Mouse (Mus musculus): ENCODE results near the gene Gtf3c5. TPM values are rescaled to one million over a fixed set of nuclear protein-coding genes. Genes with fewer than 3 reads are reported as not detected.

Gtf3c5 gene
- polyA plus RNA-seq, 1 experiment from 2014 or later, result 49.2 TPM

DNA sequence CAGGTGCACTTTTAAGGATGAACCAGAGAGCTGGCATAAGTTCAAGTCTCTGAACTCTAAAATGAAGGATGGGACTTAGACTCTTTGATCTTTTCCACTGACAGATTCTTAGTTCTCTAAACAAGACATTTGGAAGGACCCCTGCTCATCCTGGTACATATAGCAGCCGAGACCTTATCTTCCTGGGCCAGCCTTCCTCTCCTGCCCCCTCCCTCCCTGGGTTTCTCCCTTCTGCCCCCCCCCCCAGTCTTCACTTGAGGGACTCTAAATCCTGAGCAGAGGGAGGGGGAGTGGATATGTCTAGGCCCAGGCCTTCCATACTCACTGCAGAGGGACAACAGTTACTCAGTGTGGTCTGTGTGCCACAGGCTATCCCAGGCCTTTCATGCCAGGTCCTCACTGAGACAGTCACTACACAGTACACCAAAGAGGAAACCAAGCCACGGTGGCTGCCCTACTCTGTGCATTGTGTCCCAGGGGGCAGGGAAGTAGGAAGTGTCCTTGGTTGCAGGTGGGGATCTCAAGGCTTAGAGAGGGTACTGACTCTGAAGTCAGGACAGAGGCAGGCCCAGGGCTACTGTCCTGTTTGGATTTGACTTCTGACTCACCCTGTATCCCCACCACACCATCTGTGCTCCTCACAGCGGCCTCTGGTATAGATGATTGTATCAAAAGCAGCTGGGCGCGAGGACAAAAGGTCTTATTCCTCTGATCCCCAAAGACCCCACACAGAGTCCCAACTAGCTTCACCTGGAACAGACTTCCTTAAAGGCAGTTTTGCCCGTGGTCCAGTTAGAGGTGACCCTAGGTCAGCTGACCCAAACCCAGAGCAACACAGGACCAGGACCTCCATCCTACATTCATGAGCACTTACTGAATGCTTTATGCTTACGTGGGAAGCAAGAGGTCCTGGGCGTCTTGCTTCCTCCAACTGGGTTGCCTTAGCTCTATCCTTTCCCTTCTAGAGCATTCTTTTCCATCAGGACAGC is 34.2 kb upstream of the Gtf3c5 start:
- 80% methylated on average over 8 of the region's 8 CpGs for WGBS
- Histone ChIP-seq H3K9ac (no peak overlapping the region), H3K27ac (no peak overlapping the region), H3K36me3 (replicated peaks) (no peaks in the 10 kb centered on the region), H3K4me1 (no peaks in the 10 kb centered on the region), H3K4me2 (no peak overlapping the region), H3K4me3 (no peak overlapping the region), H3K27me3 (replicated peaks) (peaks cover 15% of the 10 kb centered on the region), H3K9me3 (no peaks in the 10 kb centered on the region)
- no peak for ATAC-seq (replicated peaks)

DNA sequence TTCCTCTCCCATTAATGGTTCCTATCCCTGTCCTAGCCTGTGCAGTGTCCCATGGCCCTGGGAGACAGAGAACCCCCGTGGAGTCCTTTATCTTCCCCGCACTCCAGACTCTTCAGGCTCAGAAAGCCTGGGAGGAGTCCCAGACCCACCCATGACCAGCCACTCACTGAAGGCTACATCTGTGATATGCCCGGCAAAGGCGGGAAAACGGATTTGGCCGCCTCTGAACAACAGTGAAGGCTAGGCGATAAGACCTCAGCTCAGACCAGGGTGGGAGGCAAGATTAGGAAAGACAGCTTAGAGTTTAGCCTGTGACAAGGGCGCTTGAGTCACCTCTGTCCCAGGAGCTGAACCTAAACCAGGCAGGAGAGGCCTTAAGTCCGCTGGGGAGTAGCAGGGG is 33.3 kb upstream of the Gtf3c5 start:
- H3K27me3 ChIP-seq (replicated peaks), result peaks cover 13% of the 10 kb centered on the region
- H3K9me3 ChIP-seq, result no peaks in the 10 kb centered on the region
- no peaks in the 10 kb centered on the region for H3K36me3 ChIP-seq (replicated peaks)
- H3K9ac ChIP-seq, result no peak overlapping the region
- H3K4me3 ChIP-seq, result no peak overlapping the region
- no peak for ATAC-seq (replicated peaks)
- no peak overlapping the region for H3K4me2 ChIP-seq
- 78% methylated on average over 9 of the region's 9 CpGs for WGBS
- no peaks in the 10 kb centered on the region for H3K4me1 ChIP-seq
- H3K27ac ChIP-seq, result no peak overlapping the region

- Histone ChIP-seq H3K4me2 (no peak overlapping the region), H3K27me3 (replicated peaks) (peaks cover 8% of the 10 kb centered on the region), H3K4me1 (no peaks in the 10 kb centered on the region), H3K9me3 (no peaks in the 10 kb centered on the region), H3K36me3 (replicated peaks) (no peaks in the 10 kb centered on the region), H3K9ac (no peak overlapping the region), H3K27ac (no peak overlapping the region), H3K4me3 (no peak overlapping the region)
- ATAC-seq (replicated peaks), result no peak
- 32% methylated on average over 5 of the region's 5 CpGs for WGBS
Observed at GRCm38 (mm10) chr2:28616358-28616757, 32.8 kb upstream of the Gtf3c5 start.

- H3K4me2 ChIP-seq, result no peak overlapping the region
- 90% methylated on average over 10 of the region's 10 CpGs for WGBS
- no peak overlapping the region for H3K9ac ChIP-seq
- H3K9me3 ChIP-seq, result no peaks in the 10 kb centered on the region
- H3K4me1 ChIP-seq, result no peaks in the 10 kb centered on the region
- H3K4me3 ChIP-seq, result no peak overlapping the region
- no peak overlapping the region for H3K27ac ChIP-seq
- no peak for ATAC-seq (replicated peaks)
- H3K27me3 ChIP-seq (replicated peaks), result no peaks in the 10 kb centered on the region
- no peaks in the 10 kb centered on the region for H3K36me3 ChIP-seq (replicated peaks)
Observed at GRCm38 (mm10) chr2:28613599-28613998, 30.0 kb upstream of the Gtf3c5 start.

DNA sequence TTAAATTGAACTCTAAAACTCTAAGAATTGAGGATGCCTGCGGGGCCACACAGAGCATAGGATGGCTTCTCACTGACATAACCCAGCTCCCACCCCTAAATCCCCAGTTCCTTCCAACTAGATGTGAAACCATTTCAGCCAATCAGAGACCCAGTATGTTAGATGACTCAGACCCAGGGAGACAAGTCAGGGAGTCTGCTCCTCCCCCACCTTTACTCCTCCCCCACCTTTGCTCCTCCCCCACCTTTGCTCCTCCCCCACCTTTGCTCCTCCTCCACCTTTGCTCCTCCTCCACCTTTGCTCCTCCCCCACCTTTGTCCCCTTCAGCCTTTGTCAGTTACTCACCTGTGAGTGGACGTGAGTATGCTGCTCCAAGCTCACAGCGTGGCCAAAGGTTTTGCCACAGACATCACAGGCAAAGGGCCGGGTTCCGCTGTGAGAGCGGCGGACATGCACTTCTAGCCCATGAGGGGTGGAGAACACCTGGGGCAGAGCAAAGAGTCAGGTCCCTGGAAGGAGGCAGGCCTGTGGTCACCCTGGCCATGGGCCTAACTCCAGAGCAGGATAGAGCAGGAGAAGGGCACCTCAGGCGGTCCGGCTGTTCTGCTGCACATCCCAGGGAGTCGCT is 29.0 kb upstream of the Gtf3c5 start:
- H3K27ac ChIP-seq, result no peak overlapping the region
- no peak overlapping the region for H3K9ac ChIP-seq
- no peak for ATAC-seq (replicated peaks)
- H3K9me3 ChIP-seq, result no peaks in the 10 kb centered on the region
- H3K4me2 ChIP-seq, result no peak overlapping the region
- H3K36me3 ChIP-seq (replicated peaks), result no peaks in the 10 kb centered on the region
- no peak overlapping the region for H3K4me3 ChIP-seq
- H3K27me3 ChIP-seq (replicated peaks), result no peaks in the 10 kb centered on the region
- H3K4me1 ChIP-seq, result no peaks in the 10 kb centered on the region
- 67% methylated on average over 10 of the region's 10 CpGs for WGBS

- WGBS, result 82% methylated on average over 17 of the region's 17 CpGs
- no peak overlapping the region for H3K4me3 ChIP-seq
- no peak overlapping the region for H3K27ac ChIP-seq
- H3K4me1 ChIP-seq, result no peaks in the 10 kb centered on the region
- H3K9ac ChIP-seq, result no peak overlapping the region
- no peak for ATAC-seq (replicated peaks)
- no peaks in the 10 kb centered on the region for H3K27me3 ChIP-seq (replicated peaks)
- H3K9me3 ChIP-seq, result no peaks in the 10 kb centered on the region
- H3K4me2 ChIP-seq, result no peak overlapping the region
- no peaks in the 10 kb centered on the region for H3K36me3 ChIP-seq (replicated peaks)
Observed at GRCm38 (mm10) chr2:28611407-28611787, 27.8 kb upstream of the Gtf3c5 start.

GRCm38 (mm10) chr2:28610716-28611406 is 27.3 kb upstream of the Gtf3c5 start:
- Histone ChIP-seq H3K4me2 (no peak overlapping the region), H3K4me1 (no peaks in the 10 kb centered on the region), H3K9ac (no peak overlapping the region), H3K9me3 (no peaks in the 10 kb centered on the region), H3K27ac (no peak overlapping the region), H3K27me3 (replicated peaks) (no peaks in the 10 kb centered on the region), H3K4me3 (no peak overlapping the region), H3K36me3 (replicated peaks) (no peaks in the 10 kb centered on the region)
- 62% methylated on average over 12 of the region's 12 CpGs for whole genome bisulfite sequencing
- no peak for ATAC-seq (replicated peaks)

DNA sequence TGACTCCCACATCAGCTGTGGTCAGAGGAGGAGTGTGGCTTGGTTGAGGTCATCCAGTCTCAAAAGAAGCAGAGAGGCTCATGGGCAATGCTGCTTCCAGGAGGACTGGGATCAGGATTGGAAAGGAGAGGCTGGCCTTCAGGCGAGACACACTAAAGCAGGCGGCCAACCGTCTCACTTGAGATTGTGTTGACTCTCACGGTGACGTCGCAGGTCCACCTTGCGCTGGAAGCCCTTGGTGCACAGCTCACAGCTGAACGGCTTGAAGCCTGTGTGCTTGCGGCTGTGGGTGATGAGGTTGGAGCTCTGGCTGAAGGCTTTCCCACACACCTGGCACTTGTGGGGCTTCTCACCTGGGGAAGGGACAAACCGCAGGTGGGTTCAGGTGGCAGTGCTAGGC is 26.3 kb upstream of the Gtf3c5 start:
- no peaks in the 10 kb centered on the region for H3K9me3 ChIP-seq
- H3K27me3 ChIP-seq (replicated peaks), result no peaks in the 10 kb centered on the region
- H3K4me1 ChIP-seq, result no peaks in the 10 kb centered on the region
- H3K9ac ChIP-seq, result no peak overlapping the region
- H3K27ac ChIP-seq, result no peak overlapping the region
- no peak overlapping the region for H3K4me3 ChIP-seq
- ATAC-seq (replicated peaks), result no peak
- no peaks in the 10 kb centered on the region for H3K36me3 ChIP-seq (replicated peaks)
- WGBS, result 89% methylated on average over 10 of the region's 10 CpGs
- no peak overlapping the region for H3K4me2 ChIP-seq

GRCm38 (mm10) chr2:28607341-28608165 is 24.0 kb upstream of the Gtf3c5 start:
- H3K27ac ChIP-seq, result no peak overlapping the region
- H3K9me3 ChIP-seq, result no peaks in the 10 kb centered on the region
- H3K27me3 ChIP-seq (replicated peaks), result no peaks in the 10 kb centered on the region
- WGBS, result 54% methylated on average over 10 of the region's 10 CpGs
- no peak overlapping the region for H3K4me3 ChIP-seq
- H3K36me3 ChIP-seq (replicated peaks), result no peaks in the 10 kb centered on the region
- H3K9ac ChIP-seq, result no peak overlapping the region
- no peak for ATAC-seq (replicated peaks)
- no peaks in the 10 kb centered on the region for H3K4me1 ChIP-seq
- H3K4me2 ChIP-seq, result no peak overlapping the region

DNA sequence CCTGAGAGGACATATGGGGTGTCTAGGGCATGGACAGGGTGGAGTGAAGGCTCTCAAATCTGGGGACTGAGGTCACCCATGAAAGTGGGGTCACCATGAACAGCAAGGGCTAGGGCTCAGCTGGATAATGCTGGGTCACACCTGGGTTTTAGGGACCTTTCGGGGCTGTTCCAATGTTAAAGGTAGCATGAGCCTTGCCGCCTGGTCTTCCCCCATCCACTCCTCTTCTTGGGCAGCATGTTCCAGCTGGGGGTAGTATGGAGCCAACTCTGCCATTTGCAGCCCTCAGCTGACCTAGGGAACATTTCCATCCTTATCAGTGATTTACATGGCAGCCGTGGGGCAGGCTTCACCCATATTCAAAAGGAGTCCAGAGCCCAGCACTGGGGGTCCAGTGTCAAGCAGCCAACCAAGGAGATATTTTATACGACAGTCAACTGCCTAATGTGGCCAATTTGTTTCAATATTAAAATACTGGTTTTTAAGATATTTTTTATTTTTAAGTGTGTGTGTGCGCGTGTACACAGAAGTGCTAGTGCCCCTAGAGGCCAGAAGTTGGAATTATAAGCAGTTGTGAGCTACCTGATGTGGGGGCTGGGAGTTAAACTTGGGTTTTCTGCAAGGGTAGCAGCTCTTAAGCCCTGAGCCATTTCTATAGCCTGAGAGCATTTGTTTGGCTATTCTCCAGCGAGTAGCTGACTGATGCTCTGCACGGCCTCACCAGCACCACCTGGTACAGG is 23.2 kb upstream of the Gtf3c5 start:
- no peak overlapping the region for H3K4me2 ChIP-seq
- H3K27ac ChIP-seq, result no peak overlapping the region
- ATAC-seq (replicated peaks), result no peak
- no peaks in the 10 kb centered on the region for H3K27me3 ChIP-seq (replicated peaks)
- WGBS, result 69% methylated on average over 8 of the region's 8 CpGs
- no peaks in the 10 kb centered on the region for H3K4me1 ChIP-seq
- no peaks in the 10 kb centered on the region for H3K9me3 ChIP-seq
- H3K4me3 ChIP-seq, result no peak overlapping the region
- no peak overlapping the region for H3K9ac ChIP-seq
- H3K36me3 ChIP-seq (replicated peaks), result no peaks in the 10 kb centered on the region

DNA sequence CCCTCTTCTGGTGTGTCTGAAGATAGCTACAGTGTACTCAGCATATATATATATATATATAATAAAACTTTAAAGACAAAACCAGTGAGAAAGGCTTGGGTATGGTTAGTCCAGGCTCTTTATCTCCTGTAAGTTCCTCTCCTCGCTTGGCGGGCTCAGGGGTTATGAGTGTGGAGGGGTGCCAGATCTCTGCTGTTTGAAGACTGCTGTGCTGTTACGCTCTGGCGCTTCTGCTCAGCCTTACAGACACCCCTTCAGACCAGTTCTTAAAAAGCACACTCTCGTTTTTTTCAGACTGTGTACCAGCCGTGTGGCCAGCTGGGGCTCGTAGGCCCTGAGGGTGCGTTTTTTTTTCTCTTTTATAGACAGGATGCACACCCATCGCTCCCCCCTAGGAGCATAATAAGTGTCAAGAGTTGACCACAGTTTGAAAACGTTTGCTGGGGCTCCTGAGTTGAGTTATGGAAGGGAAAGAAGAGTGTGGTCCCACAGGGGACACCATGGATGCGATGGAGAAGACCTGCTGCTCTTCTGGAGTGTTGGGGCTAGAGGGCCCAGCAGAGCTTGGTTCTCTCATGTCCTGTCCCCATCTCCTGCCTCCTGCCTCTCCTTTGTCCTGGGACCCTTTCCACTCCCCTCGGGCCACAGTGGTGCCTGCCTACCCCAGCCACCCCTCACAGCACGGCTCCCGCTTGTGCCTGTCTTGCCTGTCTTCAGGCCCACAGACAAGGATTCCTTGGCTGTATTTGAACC is 22.4 kb upstream of the Gtf3c5 start:
- no peak overlapping the region for H3K27ac ChIP-seq
- no peak overlapping the region for H3K9ac ChIP-seq
- no peaks in the 10 kb centered on the region for H3K9me3 ChIP-seq
- WGBS, result 63% methylated on average over 14 of the region's 14 CpGs
- no peaks in the 10 kb centered on the region for H3K4me1 ChIP-seq
- ATAC-seq (replicated peaks), result no peak
- H3K27me3 ChIP-seq (replicated peaks), result no peaks in the 10 kb centered on the region
- H3K4me2 ChIP-seq, result no peak overlapping the region
- H3K36me3 ChIP-seq (replicated peaks), result no peaks in the 10 kb centered on the region
- no peak overlapping the region for H3K4me3 ChIP-seq
